Mouse (Mus musculus): ENCODE data around the gene Teddm1b. TPM values are rescaled to one million over a fixed set of nuclear protein-coding genes. Genes with fewer than 3 reads are reported as not detected.

The Teddm1b gene
- not detected for polyA plus RNA-seq (2017; shearing (Covaris generic))

GRCm38 (mm10) chr1:153874045-153874444 lies at the start of gene Teddm1b:
Gene Teddm1b, plus strand, starts transcription at chr1:153874345.

GRCm38 (mm10) chr1:153844042-153844441 lies 30.1 kb upstream of the Teddm1b start, which contains the start of gene Rgsl1:
Gene Rgsl1, minus strand, starts transcription at chr1:153844142.

GRCm38 (mm10) chr1:153891442-153891841 lies 17.3 kb downstream of the Teddm1b start, which contains the start of gene Teddm1a:
Gene Teddm1a, plus strand, starts transcription at chr1:153891742.

GRCm38 (mm10) chr1:153899731-153900380 lies 25.7 kb downstream of the Teddm1b start, which contains the start of the genes Glul and Teddm2:
Gene Glul, plus strand, starts transcription at chr1:153899944.
Gene Teddm2, minus strand, starts transcription at chr1:153900228.

Other genes starting within 250 kb of the Teddm1b start
- gene Rgs8, start 221.3 kb upstream of the Teddm1b start, polyA plus RNA-seq (2017; shearing (Covaris generic)): not detected
- gene Rgs16, start 134.0 kb upstream of the Teddm1b start, polyA plus RNA-seq (2017; shearing (Covaris generic)): 2.2 TPM
- gene Rnasel, start 124.9 kb upstream of the Teddm1b start, polyA plus RNA-seq (2017; shearing (Covaris generic)): 18.0 TPM
- not detected for gene Rgsl1, start 30.2 kb upstream of the Teddm1b start, polyA plus RNA-seq (2017; shearing (Covaris generic))
- not detected for gene Teddm1a, start 17.4 kb downstream of the Teddm1b start, polyA plus RNA-seq (2017; shearing (Covaris generic))
- 44.9 TPM for gene Glul, start 25.6 kb downstream of the Teddm1b start, polyA plus RNA-seq (2017; shearing (Covaris generic))
- 0.35 TPM for gene Teddm2, start 25.9 kb downstream of the Teddm1b start, polyA plus RNA-seq (2017; shearing (Covaris generic))

All from naive thymus-derived CD4-positive, alpha-beta T cell, adult 5 months (primary cell).